14 mouse cellular contexts compared by ENCODE assay signal in the genomic region with DNA sequence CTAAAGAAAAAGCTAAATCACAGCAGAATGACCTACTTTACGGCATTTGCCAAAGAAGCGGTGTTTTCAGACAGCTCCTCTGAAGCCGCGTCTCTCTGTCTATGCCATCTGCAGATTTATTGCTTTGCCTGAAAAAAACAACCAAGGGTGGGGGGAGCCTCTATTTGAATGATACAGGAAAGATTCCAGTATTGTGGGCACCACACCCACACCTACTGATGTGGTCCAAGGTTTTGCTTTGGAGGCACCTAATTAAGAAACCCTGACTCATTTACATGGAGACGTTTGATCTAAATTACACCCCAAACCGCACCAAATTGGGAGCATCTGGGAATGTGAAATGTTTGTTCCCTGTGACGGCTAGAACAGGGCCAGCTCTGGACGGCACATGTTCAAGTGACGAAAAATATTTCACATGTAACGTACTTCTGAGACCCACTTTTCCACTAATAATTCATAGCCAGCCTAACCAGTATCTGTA.
DNase-seq lines count a peak whose midpoint lies in the region; ATAC-seq and TF ChIP-seq lines count a peak whose summit lies in the region.
"Had no signal": no experiment of that assay in that cellular context is flagged by ENCODE, and none has a peak within 500 bp of the region (broad histone marks: within the 10 kb centered on the region; RNA-seq: fewer than 3 reads in every experiment).

No protein-coding gene starts in this region.

- peak overlapping the region; percentile 79 for H3K27ac ChIP-seq in forebrain, embryonic 15.5 days (replicated peaks)
- no peak overlapping the region for H3K27ac ChIP-seq in forebrain, embryonic 10.5 days
- H3K27ac ChIP-seq in liver, postnatal 0 days (ENCODE audit: low read depth) = no peak overlapping the region
- H3K27ac ChIP-seq in heart, embryonic 11.5 days (ENCODE audit: low read depth, low read length) = no peak overlapping the region
- H3K27ac ChIP-seq: gastrocnemius, adult 2 months; heart, embryonic 15.5 days; liver, embryonic 15.5 days; stomach, postnatal 0 days had no signal

- H3K36me3 ChIP-seq in forebrain, embryonic 15.5 days = no peaks in the 10 kb centered on the region
- no peaks in the 10 kb centered on the region for H3K36me3 ChIP-seq in forebrain, embryonic 10.5 days (replicated peaks)
- no peaks in the 10 kb centered on the region for H3K36me3 ChIP-seq in liver, postnatal 0 days (replicated peaks; ENCODE audit: insufficient read depth, low read length)
- H3K36me3 ChIP-seq in heart, embryonic 11.5 days (ENCODE audit: control insufficient read depth, insufficient read depth, low read length) = no peaks in the 10 kb centered on the region
- H3K36me3 ChIP-seq: heart, embryonic 15.5 days; liver, embryonic 15.5 days had no signal

- no peak overlapping the region for H3K9ac ChIP-seq in forebrain, embryonic 15.5 days (replicated peaks)
- H3K9ac ChIP-seq in liver, postnatal 0 days (replicated peaks) = no peak overlapping the region
- no peak overlapping the region for H3K9ac ChIP-seq in heart, embryonic 11.5 days (ENCODE audit: low read depth, low read length)
- H3K9ac ChIP-seq: heart, embryonic 15.5 days; liver, embryonic 15.5 days had no signal

- no peaks in the 10 kb centered on the region for H3K9me3 ChIP-seq in forebrain, embryonic 15.5 days
- no peaks in the 10 kb centered on the region for H3K9me3 ChIP-seq in forebrain, embryonic 10.5 days
- H3K9me3 ChIP-seq in liver, postnatal 0 days (ENCODE audit: low read length) = no peaks in the 10 kb centered on the region
- H3K9me3 ChIP-seq in heart, embryonic 11.5 days (replicated peaks; ENCODE audit: control insufficient read depth, low read length) = no peaks in the 10 kb centered on the region
- H3K9me3 ChIP-seq: heart, embryonic 15.5 days; liver, embryonic 15.5 days had no signal

- ATAC-seq in forebrain, embryonic 15.5 days (replicated peaks) = peak; percentile 78
- ATAC-seq in liver, postnatal 0 days = no peak
- no peak for ATAC-seq in heart, embryonic 11.5 days (replicated peaks; ENCODE audit: insufficient number of reproducible peaks, low FRiP score, low TSS enrichment)

- no peak overlapping the region for H3K4me3 ChIP-seq in forebrain, embryonic 15.5 days
- H3K4me3 ChIP-seq in forebrain, embryonic 10.5 days = no peak overlapping the region
- no peak overlapping the region for H3K4me3 ChIP-seq in liver, postnatal 0 days (ENCODE audit: low read depth, low read length)
- H3K4me3 ChIP-seq in heart, embryonic 11.5 days (ENCODE audit: low read depth, low read length) = no peak overlapping the region
- H3K4me3 ChIP-seq: gastrocnemius, adult 2 months; heart, embryonic 15.5 days; liver, embryonic 15.5 days had no signal

- TF ChIP-seq EP300 in liver, postnatal 0 days (IDR thresholded peaks at IDR 0.05; ENCODE audit: low read depth) = no peak

- H3K27me3 ChIP-seq in forebrain, embryonic 15.5 days = no peaks in the 10 kb centered on the region
- H3K27me3 ChIP-seq in forebrain, embryonic 10.5 days (ENCODE audit: poor library complexity, severe bottlenecking) = no peaks in the 10 kb centered on the region
- no peaks in the 10 kb centered on the region for H3K27me3 ChIP-seq in liver, postnatal 0 days (ENCODE audit: insufficient read depth, low read length)
- H3K27me3 ChIP-seq in heart, embryonic 11.5 days (ENCODE audit: control insufficient read depth, insufficient read depth, low read length) = no peaks in the 10 kb centered on the region
- H3K27me3 ChIP-seq: heart, embryonic 15.5 days; liver, embryonic 15.5 days had no signal

- WGBS in forebrain, embryonic 15.5 days = 36% methylated on average over 10 of the region's 10 CpGs
- WGBS in forebrain, embryonic 10.5 days = 81% methylated on average over 10 of the region's 10 CpGs
- 84% methylated on average over 10 of the region's 10 CpGs for WGBS in liver, postnatal 0 days (ENCODE audit: insufficient replicate concordance)
- WGBS in heart, embryonic 11.5 days (ENCODE audit: insufficient replicate concordance) = 79% methylated on average over 10 of the region's 10 CpGs

- intact Hi-C loops in left cerebral cortex, postnatal 25 days (cut with DNase I) = no loop called here

- no peak for TF ChIP-seq CTCF in liver, postnatal 0 days (IDR thresholded peaks at IDR 0.05; ENCODE audit: low read depth)

- 0 out of 2 replicates have a peak overlapping the region, but pooled peaks have one; percentile 7 for H3K4me2 ChIP-seq in forebrain, embryonic 15.5 days (replicated peaks)
- no peak overlapping the region for H3K4me2 ChIP-seq in liver, postnatal 0 days (ENCODE audit: low read depth, low read length)
- no peak overlapping the region for H3K4me2 ChIP-seq in heart, embryonic 11.5 days
- H3K4me2 ChIP-seq: heart, embryonic 15.5 days; liver, embryonic 15.5 days had no signal

- peaks cover 16% of the 10 kb centered on the region for H3K4me1 ChIP-seq in forebrain, embryonic 15.5 days
- no peaks in the 10 kb centered on the region for H3K4me1 ChIP-seq in forebrain, embryonic 10.5 days
- H3K4me1 ChIP-seq in liver, postnatal 0 days (ENCODE audit: insufficient read depth) = no peaks in the 10 kb centered on the region
- H3K4me1 ChIP-seq in heart, embryonic 11.5 days (ENCODE audit: control insufficient read depth, insufficient read depth, low read length) = no peaks in the 10 kb centered on the region
- H3K4me1 ChIP-seq: heart, embryonic 15.5 days; liver, embryonic 15.5 days had no signal

- no peak for DNase-seq in forebrain, embryonic 10.5 days (ENCODE audit: extremely low spot score, low spot score)
- peak; percentile 59 to 65 for DNase-seq in right cerebral cortex, adult 2 months (ENCODE audit: low spot score in 2 of 2)
- DNase-seq in right cerebral cortex, postnatal 4 days = no peak
- DNase-seq in left cerebral cortex, postnatal 25 days (ENCODE audit: low spot score in 2 of 2) = peak; percentile 37 to 76
- no peak for DNase-seq in liver, postnatal 0 days
- no peak for DNase-seq in kidney, adult 8-10 months
- DNase-seq: B cell, adult 2 months; gastrocnemius, adult 2 months; kidney, postnatal 25 days had no signal

Comparison
In these comparisons a context has a peak if more than half of its experiments do, and no peak if none do; other contexts are left out.
1. DNase-seq: peak in right cerebral cortex, adult 2 months (2 of 2) and left cerebral cortex, postnatal 25 days (2 of 2); none in forebrain, embryonic 10.5 days (single experiment), right cerebral cortex, postnatal 4 days (single experiment), liver, postnatal 0 days (single experiment) and kidney, adult 8-10 months (0 of 2).